Mouse (Mus musculus) ES-E14 (cell line): ENCODE data around the gene Sh3d19.

Experiments
- CHD2 ChIP-seq: IDR thresholded peaks from 2 replicates; pipeline ENCODE4 v1.6.1; 2014; ENCODE audit warnings: mild to moderate bottlenecking, low read depth, low read length, inconsistent platforms
- MAFK ChIP-seq: IDR thresholded peaks from 2 replicates; pipeline ENCODE4 v1.6.1; 2014; ENCODE audit warnings: mild to moderate bottlenecking, low read depth, low read length, inconsistent platforms; ENCODE audit not compliant: insufficient read depth
- ZC3H11A ChIP-seq: IDR thresholded peaks from 2 replicates; pipeline ENCODE4 v1.6.1; 2012; ENCODE audit warnings: low read depth, mild to moderate bottlenecking, inconsistent platforms, low read length, borderline replicate concordance
- ZNF384 ChIP-seq: IDR thresholded peaks from 2 replicates; pipeline ENCODE4 v1.6.1; 2012; ENCODE audit warnings: low read depth, low read length, inconsistent platforms

- TF ChIP-seq ZC3H11A (no peak), ZNF384 (no peak), CHD2 (no peak), MAFK (no peak)
Measured at GRCm38 (mm10) chr3:86179714-86180113, 208.8 kb downstream of the Sh3d19 start.
